Mouse (Mus musculus): Measurements from ENCODE around the gene Draxin. TPM values are rescaled to one million over a fixed set of nuclear protein-coding genes. Genes with fewer than 3 reads are reported as not detected.

Draxin gene
- total and polyA plus RNA-seq, 2 experiments from 2014 or later, result 5.0 to 29.5 TPM

DNA sequence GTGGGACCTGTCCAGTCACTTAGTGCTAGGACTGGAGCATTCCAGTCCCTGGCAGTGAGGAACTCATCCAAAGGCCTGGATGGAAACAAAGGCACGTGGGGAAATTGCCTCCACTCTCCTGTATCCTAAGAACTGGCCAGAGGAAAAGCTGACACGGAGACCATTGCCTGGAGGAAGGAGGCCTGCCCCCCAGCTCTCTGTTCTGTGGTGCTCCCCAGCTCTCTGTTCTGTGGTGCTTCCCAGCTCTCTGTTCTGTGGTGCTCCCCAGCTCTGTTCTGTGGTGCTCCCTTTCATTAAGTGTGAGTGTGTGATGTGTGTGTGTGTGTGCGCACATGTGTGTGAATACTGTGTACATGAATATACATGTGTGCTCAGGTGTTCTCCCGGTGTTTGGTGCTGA is 35.4 kb downstream of the Draxin start:
- no peaks in the 10 kb centered on the region for H3K36me3 ChIP-seq (ENCODE audit: insufficient read depth, low read length)
- TF ChIP-seq CTCF (IDR thresholded peaks at IDR 0.05), result no peak
- 76% methylated on average over 4 of the region's 4 CpGs for WGBS
- H3K27me3 ChIP-seq (ENCODE audit: insufficient read depth, low read length), result no peaks in the 10 kb centered on the region
- no peaks in the 10 kb centered on the region for H3K9me3 ChIP-seq (ENCODE audit: low read length)
- no peak overlapping the region for H3K27ac ChIP-seq (ENCODE audit: low read depth, low read length)
- no peak overlapping the region for H3K9ac ChIP-seq (replicated peaks; ENCODE audit: low read length, poor library complexity, severe bottlenecking)
- ATAC-seq (ENCODE audit: low FRiP score) (no peak), DNase-seq (ENCODE audit: low spot score) (no peak)
- no peak overlapping the region for H3K4me2 ChIP-seq (ENCODE audit: low read depth, low read length, poor library complexity, severe bottlenecking)
- H3K4me1 ChIP-seq (ENCODE audit: insufficient read depth, low read length), result no peaks in the 10 kb centered on the region
- H3K4me3 ChIP-seq (ENCODE audit: low read depth, low read length), result no peak overlapping the region

GRCm38 (mm10) chr4:148094161-148094560 is 36.3 kb downstream of the Draxin start:
- H3K4me2 ChIP-seq (ENCODE audit: low read depth, low read length, poor library complexity, severe bottlenecking), result no peak overlapping the region
- no peak overlapping the region for H3K27ac ChIP-seq (ENCODE audit: low read depth, low read length)
- ATAC-seq (ENCODE audit: low FRiP score), result no peak
- no peak overlapping the region for H3K9ac ChIP-seq (replicated peaks; ENCODE audit: low read length, poor library complexity, severe bottlenecking)
- no peaks in the 10 kb centered on the region for H3K36me3 ChIP-seq (ENCODE audit: insufficient read depth, low read length)
- peak; percentile 39 for TF ChIP-seq CTCF (IDR thresholded peaks at IDR 0.05)
- WGBS, result 83% methylated on average over 5 of the region's 5 CpGs
- H3K4me3 ChIP-seq (ENCODE audit: low read depth, low read length), result no peak overlapping the region
- H3K27me3 ChIP-seq (ENCODE audit: insufficient read depth, low read length), result no peaks in the 10 kb centered on the region
- H3K4me1 ChIP-seq (ENCODE audit: insufficient read depth, low read length), result no peaks in the 10 kb centered on the region
- H3K9me3 ChIP-seq (ENCODE audit: low read length), result no peaks in the 10 kb centered on the region
- DNase-seq (ENCODE audit: low spot score), result no peak

- Histone ChIP-seq H3K27ac (ENCODE audit: low read depth, low read length) (no peak overlapping the region), H3K4me2 (ENCODE audit: low read depth, low read length, poor library complexity, severe bottlenecking) (no peak overlapping the region), H3K36me3 (ENCODE audit: insufficient read depth, low read length) (no peaks in the 10 kb centered on the region), H3K9ac (replicated peaks; ENCODE audit: low read length, poor library complexity, severe bottlenecking) (no peak overlapping the region), H3K4me1 (ENCODE audit: insufficient read depth, low read length) (peaks cover 4% of the 10 kb centered on the region; the same call in 1 of the 2 replicates), H3K27me3 (ENCODE audit: insufficient read depth, low read length) (no peaks in the 10 kb centered on the region), H3K4me3 (ENCODE audit: low read depth, low read length) (no peak overlapping the region), H3K9me3 (ENCODE audit: low read length) (no peaks in the 10 kb centered on the region)
- ATAC-seq (ENCODE audit: low FRiP score) (no peak), DNase-seq (ENCODE audit: low spot score) (no peak)
- 91% methylated on average over 11 of the region's 11 CpGs for WGBS
- TF ChIP-seq CTCF (IDR thresholded peaks at IDR 0.05), result no peak
These were observed 37.8 kb downstream of the Draxin start for GRCm38 (mm10) chr4:148092551-148093271.

- no peak overlapping the region for H3K27ac ChIP-seq (ENCODE audit: low read depth, low read length)
- H3K4me2 ChIP-seq (ENCODE audit: low read depth, low read length, poor library complexity, severe bottlenecking), result no peak overlapping the region
- H3K4me3 ChIP-seq (ENCODE audit: low read depth, low read length), result no peak overlapping the region
- no peak overlapping the region for H3K9ac ChIP-seq (replicated peaks; ENCODE audit: low read length, poor library complexity, severe bottlenecking)
- H3K27me3 ChIP-seq (ENCODE audit: insufficient read depth, low read length), result no peaks in the 10 kb centered on the region
- WGBS, result 91% methylated on average over 1 of the region's 1 CpGs
- peaks cover 7% of the 10 kb centered on the region; the same call in 1 of the 2 replicates for H3K4me1 ChIP-seq (ENCODE audit: insufficient read depth, low read length)
- DNase-seq (ENCODE audit: low spot score) (no peak), ATAC-seq (ENCODE audit: low FRiP score) (no peak)
- no peaks in the 10 kb centered on the region for H3K36me3 ChIP-seq (ENCODE audit: insufficient read depth, low read length)
- no peaks in the 10 kb centered on the region for H3K9me3 ChIP-seq (ENCODE audit: low read length)
- TF ChIP-seq CTCF (IDR thresholded peaks at IDR 0.05), result no peak
These were observed 39.3 kb downstream of the Draxin start for GRCm38 (mm10) chr4:148091181-148091580.

- no peak overlapping the region for H3K4me2 ChIP-seq (ENCODE audit: low read depth, low read length, poor library complexity, severe bottlenecking)
- H3K4me3 ChIP-seq (ENCODE audit: low read depth, low read length), result no peak overlapping the region
- peaks cover 7% of the 10 kb centered on the region; the same call in 1 of the 2 replicates for H3K4me1 ChIP-seq (ENCODE audit: insufficient read depth, low read length)
- H3K9me3 ChIP-seq (ENCODE audit: low read length), result no peaks in the 10 kb centered on the region
- ATAC-seq (ENCODE audit: low FRiP score) (no peak), DNase-seq (ENCODE audit: low spot score) (no peak)
- H3K36me3 ChIP-seq (ENCODE audit: insufficient read depth, low read length), result no peaks in the 10 kb centered on the region
- 69% methylated on average over 4 of the region's 4 CpGs for WGBS
- no peak overlapping the region for H3K9ac ChIP-seq (replicated peaks; ENCODE audit: low read length, poor library complexity, severe bottlenecking)
- H3K27me3 ChIP-seq (ENCODE audit: insufficient read depth, low read length), result no peaks in the 10 kb centered on the region
- TF ChIP-seq CTCF (IDR thresholded peaks at IDR 0.05), result no peak
- no peak overlapping the region for H3K27ac ChIP-seq (ENCODE audit: low read depth, low read length)
These were observed 41.3 kb downstream of the Draxin start for GRCm38 (mm10) chr4:148089166-148089565.

GRCm38 (mm10) chr4:148087907-148088527 is 42.5 kb downstream of the Draxin start, which contains the start of gene Agtrap:
Gene Agtrap (minus strand): TSS chr4:148088031.
- H3K4me2 ChIP-seq (ENCODE audit: low read depth, low read length, poor library complexity, severe bottlenecking), result peak within 1 kb of the TSS; percentile 65
- no peaks in the 10 kb centered on the region for H3K27me3 ChIP-seq (ENCODE audit: insufficient read depth, low read length)
- H3K9me3 ChIP-seq (ENCODE audit: low read length), result no peaks in the 10 kb centered on the region
- H3K9ac ChIP-seq (replicated peaks; ENCODE audit: low read length, poor library complexity, severe bottlenecking), result peak within 1 kb of the TSS; percentile 62
- H3K4me1 ChIP-seq (ENCODE audit: insufficient read depth, low read length), result peaks cover 7% of the 10 kb centered on the region; the same call in 1 of the 2 replicates
- H3K27ac ChIP-seq (ENCODE audit: low read depth, low read length), result peak within 1 kb of the TSS; percentile 70
- DNase-seq (ENCODE audit: low spot score) (peak; percentile 94), ATAC-seq (ENCODE audit: low FRiP score) (peak; percentile 92)
- 4% methylated on average over 33 of the region's 34 CpGs for WGBS
- H3K4me3 ChIP-seq (ENCODE audit: low read depth, low read length), result peak within 1 kb of the TSS; percentile 44
- no peak for TF ChIP-seq CTCF (IDR thresholded peaks at IDR 0.05)
- no peaks in the 10 kb centered on the region for H3K36me3 ChIP-seq (ENCODE audit: insufficient read depth, low read length)

All from midbrain, postnatal 0 days (tissue).